Mouse (Mus musculus) olfactory bulb, adult 2 months (tissue): ENCODE measurements around the gene Lpin2.

Source experiments
- CTCF ChIP-seq: fragments of 200-500 bp; IDR thresholded peaks from 2 replicates; pipeline ENCODE4 v1.5.1; 2012; ENCODE audit warnings: low read depth, mild to moderate bottlenecking, low read length, moderate library complexity; ENCODE audit not compliant: insufficient read depth
- POLR2A ChIP-seq: fragments of 200-500 bp; IDR thresholded peaks from 2 replicates; pipeline ENCODE4 v1.6.1; 2012; ENCODE audit warnings: mild to moderate bottlenecking, low read depth, low read length, moderate library complexity; ENCODE audit not compliant: insufficient read depth

- TF ChIP-seq CTCF: no peak
- TF ChIP-seq POLR2A: no peak
Observed at GRCm38 (mm10) chr17:71287586-71287985, 105.2 kb downstream of the Lpin2 start.
